Mouse (Mus musculus) limb, embryonic 13.5 days (tissue): ENCODE data around the gene Cacna2d4. TPM values are rescaled to one million over a fixed set of nuclear protein-coding genes. Genes with fewer than 3 reads are reported as not detected.

ENCODE experiments used
- ATAC-seq: fragments of 200-750 bp; cut with Nextera tagmentation; 2 replicates; pipeline ENCODE4 v1.8.0; 2017; ENCODE audit warnings: low read depth, moderate number of reproducible peaks, moderate TSS enrichment; ENCODE audit not compliant: low FRiP score
- H3K27ac ChIP-seq: fragments of 300-500 bp; sonication (generic); 2 replicates; pipeline ENCODE4 v1.5.1; 2015; ENCODE audit warnings: inconsistent platforms, mild to moderate bottlenecking, moderate library complexity
- H3K27me3 ChIP-seq: fragments of 300-500 bp; sonication (generic); 2 replicates; pipeline ENCODE4 v1.6.1; 2015; ENCODE audit warnings: mild to moderate bottlenecking, inconsistent platforms
- H3K36me3 ChIP-seq: fragments of 300-500 bp; sonication (generic); 2 replicates; pipeline ENCODE4 v1.6.1; 2015; ENCODE audit warnings: inconsistent platforms, mild to moderate bottlenecking, moderate library complexity
- H3K4me1 ChIP-seq: fragments of 300-500 bp; sonication (generic); 2 replicates; pipeline ENCODE4 v1.6.1; 2015; ENCODE audit warnings: inconsistent platforms
- H3K4me2 ChIP-seq: fragments of 300-500 bp; sonication (generic); replicated peaks from 2 replicates; pipeline ENCODE4 v1.6.1; 2015; ENCODE audit warnings: inconsistent platforms, mild to moderate bottlenecking, moderate library complexity
- H3K4me3 ChIP-seq: fragments of 300-500 bp; sonication (generic); 2 replicates; pipeline ENCODE4 v1.5.1; 2015; ENCODE audit warnings: moderate library complexity, mild to moderate bottlenecking, inconsistent platforms
- H3K9ac ChIP-seq: fragments of 300-500 bp; sonication (generic); 2 replicates; pipeline ENCODE4 v1.6.1; 2015; ENCODE audit warnings: mild to moderate bottlenecking, inconsistent platforms
- H3K9me3 ChIP-seq: fragments of 300-500 bp; sonication (generic); 2 replicates; pipeline ENCODE4 v1.6.1; 2016; ENCODE audit warnings: inconsistent platforms
- WGBS: fragments of 180-500 bp; shearing (Covaris S2); methylation state at CpG from one replicate; pipeline ENCODE4 v1.1.7; 2015; 5-methylcytosine and 5-hydroxymethylcytosine counted together
- polyA plus RNA-seq: library from polyadenylated mRNA; unstranded; fragments of >200 nt; fragmentation: Nextera tagmentation; extraction: Ambion mirVana; gene quantifications from 2 replicates; pipeline ENCODE4 v1.2.1, GENCODE M21; 2015

Gene Cacna2d4
- polyA plus RNA-seq, 1 experiment from 2014 or later = not detected

DNA sequence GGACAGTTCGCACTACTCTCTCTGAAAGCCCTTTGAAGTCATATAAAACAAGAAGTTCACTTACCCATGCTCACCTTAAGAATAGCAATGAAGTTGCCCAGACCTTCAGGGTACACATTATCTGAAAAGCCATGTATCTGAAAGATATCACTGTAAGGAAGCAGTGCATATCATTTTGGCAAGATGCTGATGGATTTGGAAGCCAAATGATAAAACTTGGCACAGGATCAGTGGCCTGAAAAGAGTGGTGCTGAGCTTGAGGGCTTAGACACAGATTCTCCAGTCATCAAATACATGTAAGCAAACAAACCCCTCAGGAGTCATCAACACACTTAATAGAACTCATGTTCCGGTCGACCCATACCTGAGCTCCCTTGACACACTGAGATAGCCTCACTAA is 164.3 kb downstream of the Cacna2d4 start:
- no peaks in the 10 kb centered on the region for H3K27me3 ChIP-seq
- no peaks in the 10 kb centered on the region for H3K4me1 ChIP-seq
- H3K9ac ChIP-seq = no peak overlapping the region
- no peak for ATAC-seq
- no peaks in the 10 kb centered on the region for H3K36me3 ChIP-seq
- 84% methylated on average over 3 of the region's 3 CpGs for WGBS
- no peak overlapping the region for H3K4me2 ChIP-seq
- no peak overlapping the region for H3K4me3 ChIP-seq
- no peak overlapping the region for H3K27ac ChIP-seq
- H3K9me3 ChIP-seq = no peaks in the 10 kb centered on the region

DNA sequence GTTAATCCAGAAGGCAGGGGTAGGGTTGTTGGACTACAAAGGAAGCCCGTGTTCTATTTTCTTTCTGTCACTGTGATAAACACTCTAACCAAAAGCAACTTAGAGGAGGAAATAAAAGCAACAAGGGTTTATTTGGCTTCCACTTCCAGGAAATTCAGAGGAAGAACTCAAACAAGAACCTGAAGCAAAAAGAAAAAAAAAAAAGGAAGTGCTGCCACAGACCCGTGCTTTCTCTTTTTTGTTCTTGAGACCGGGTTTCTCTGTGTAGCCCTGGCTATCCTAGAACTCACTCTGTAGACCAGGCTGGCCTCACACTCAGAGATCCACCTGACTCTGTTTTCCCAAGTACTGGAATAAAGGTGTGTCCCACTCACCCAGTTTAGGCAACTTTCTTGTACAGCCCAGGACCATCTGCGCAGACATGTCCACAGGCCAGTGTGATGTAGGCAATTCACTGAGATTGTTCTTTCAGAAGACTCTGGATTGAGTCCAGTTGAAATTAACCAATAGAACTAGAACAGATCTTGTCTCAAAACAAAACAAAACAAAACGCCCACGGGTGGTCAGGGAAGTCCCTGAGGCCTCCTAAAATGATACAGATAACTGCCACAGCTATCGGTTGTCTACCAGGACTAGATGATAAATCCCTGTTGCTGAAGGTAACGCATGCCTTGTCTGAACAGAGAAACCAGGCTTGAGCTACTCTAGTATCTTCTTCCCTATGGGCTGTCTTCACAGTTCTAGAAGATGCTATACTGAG is 165.4 kb downstream of the Cacna2d4 start:
- Histone ChIP-seq H3K9me3 (no peaks in the 10 kb centered on the region), H3K36me3 (no peaks in the 10 kb centered on the region), H3K27ac (no peak overlapping the region), H3K9ac (no peak overlapping the region), H3K4me1 (no peaks in the 10 kb centered on the region), H3K4me2 (no peak overlapping the region), H3K27me3 (no peaks in the 10 kb centered on the region), H3K4me3 (no peak overlapping the region)
- ATAC-seq = no peak
- 91% methylated on average over 8 of the region's 8 CpGs for WGBS

Other genes starting within 250 kb of the Cacna2d4 start
- 7.7 and 8.8 TPM in 2 replicates for gene Dcp1b, start 61.3 kb upstream of the Cacna2d4 start, polyA plus RNA-seq
- 9.8 and 9.9 TPM in 2 replicates for gene Cacna1c, start 40.1 kb upstream of the Cacna2d4 start, polyA plus RNA-seq
- gene Lrtm2, start 94.2 kb downstream of the Cacna2d4 start, polyA plus RNA-seq = 0.05 TPM in 1 of 2 replicates, not detected in the other
- 35.5 and 36.8 TPM in 2 replicates for gene Adipor2, start 181.2 kb downstream of the Cacna2d4 start, polyA plus RNA-seq
- gene Fbxl14, start 243.1 kb downstream of the Cacna2d4 start, polyA plus RNA-seq = 2.9 and 4.1 TPM in 2 replicates